Mouse (Mus musculus) urinary bladder, postnatal 36 days (tissue): ENCODE results near the gene Pde10a.

Experiments
- DNase-seq, 2 experiments: peaks; one replicate each; pipeline ENCODE4 v3.0.0; 2022; ENCODE audit warnings: low spot score in 2 of 2, mixed read lengths in 1 of 2

Gene Pde10a

GRCm38 (mm10) chr17:8525971-8526740, 984 bp downstream of the Pde10a start:
- no peak for DNase-seq

GRCm38 (mm10) chr17:8526815-8527261, 1.7 kb downstream of the Pde10a start:
- no peak for DNase-seq

GRCm38 (mm10) chr17:8528641-8529040, 3.5 kb downstream of the Pde10a start:
- DNase-seq: no peak

- DNase-seq: no peak
Measured at GRCm38 (mm10) chr17:8532609-8533008, 7.4 kb downstream of the Pde10a start.

- DNase-seq: no peak
Measured at GRCm38 (mm10) chr17:8533828-8534227, 8.7 kb downstream of the Pde10a start.

- no peak for DNase-seq
Measured at GRCm38 (mm10) chr17:8536522-8536921, 11.3 kb downstream of the Pde10a start.

- DNase-seq: no peak
Measured at GRCm38 (mm10) chr17:8538102-8538501, 12.9 kb downstream of the Pde10a start.

- no peak for DNase-seq
Measured at GRCm38 (mm10) chr17:8541974-8542538, 16.9 kb downstream of the Pde10a start.

GRCm38 (mm10) chr17:8546366-8546765, 21.2 kb downstream of the Pde10a start:
- no peak for DNase-seq

- DNase-seq: no peak
Measured at GRCm38 (mm10) chr17:8548733-8549132, 23.6 kb downstream of the Pde10a start.

GRCm38 (mm10) chr17:8551641-8552040, 26.5 kb downstream of the Pde10a start:
- no peak for DNase-seq

- DNase-seq: no peak
Measured at GRCm38 (mm10) chr17:8552346-8553035, 27.3 kb downstream of the Pde10a start.

GRCm38 (mm10) chr17:8553601-8554000, 28.4 kb downstream of the Pde10a start:
- no peak for DNase-seq

GRCm38 (mm10) chr17:8554219-8554618, 29.0 kb downstream of the Pde10a start:
- no peak for DNase-seq

- no peak for DNase-seq
Measured at GRCm38 (mm10) chr17:8555785-8556184, 30.6 kb downstream of the Pde10a start.

- DNase-seq: no peak
Measured at GRCm38 (mm10) chr17:8556223-8556622, 31.1 kb downstream of the Pde10a start.

- DNase-seq: no peak
Measured at GRCm38 (mm10) chr17:8557926-8558325, 32.8 kb downstream of the Pde10a start.

GRCm38 (mm10) chr17:8562101-8562885, 37.1 kb downstream of the Pde10a start:
- no peak for DNase-seq

- DNase-seq: no peak
Measured at GRCm38 (mm10) chr17:8562886-8563280, 37.7 kb downstream of the Pde10a start.

- no peak for DNase-seq
Measured at GRCm38 (mm10) chr17:8566850-8567249, 41.7 kb downstream of the Pde10a start, which contains the start of gene Gm17087. Gene Gm17087, minus strand, starts transcription at chr17:8566950.

GRCm38 (mm10) chr17:8573542-8574260, 48.5 kb downstream of the Pde10a start:
- no peak for DNase-seq
